Mouse (Mus musculus): ENCODE results near the gene Zfp827.
"Not testable (repeated sequence)": the region's sequence is repeated elsewhere in the genome, so short reads cannot be mapped to it uniquely, and the experiment has no call there.

Gene Zfp827

GRCm38 (mm10) chr8:79113533-79113932, 85.3 kb downstream of the Zfp827 start:
- no peak for DNase-seq

- DNase-seq = no peak
Observed at GRCm38 (mm10) chr8:79114561-79114960, 86.3 kb downstream of the Zfp827 start.

GRCm38 (mm10) chr8:79116436-79116835, 88.2 kb downstream of the Zfp827 start:
- no peak for DNase-seq

GRCm38 (mm10) chr8:79117711-79118110, 89.5 kb downstream of the Zfp827 start:
- DNase-seq = no peak

- DNase-seq = no peak
Observed at GRCm38 (mm10) chr8:79121614-79122013, 93.4 kb downstream of the Zfp827 start.

GRCm38 (mm10) chr8:79124231-79124630, 96.0 kb downstream of the Zfp827 start:
- DNase-seq = no peak

- no peak for DNase-seq
Observed at GRCm38 (mm10) chr8:79127211-79127816, 99.1 kb downstream of the Zfp827 start.

- DNase-seq = not testable (repeated sequence)
Observed at GRCm38 (mm10) chr8:79128534-79128933, 100.3 kb downstream of the Zfp827 start.

- DNase-seq = no peak
Observed at GRCm38 (mm10) chr8:79139614-79140013, 111.4 kb downstream of the Zfp827 start.

GRCm38 (mm10) chr8:79140981-79141380, 112.7 kb downstream of the Zfp827 start:
- no peak for DNase-seq

- DNase-seq = no peak
Observed at GRCm38 (mm10) chr8:79141592-79141991, 113.4 kb downstream of the Zfp827 start.

GRCm38 (mm10) chr8:79143729-79144128, 115.5 kb downstream of the Zfp827 start:
- DNase-seq = no peak

- DNase-seq = no peak
Observed at GRCm38 (mm10) chr8:79145210-79145609, 117.0 kb downstream of the Zfp827 start.

- no peak for DNase-seq
Observed at GRCm38 (mm10) chr8:79145626-79146025, 117.4 kb downstream of the Zfp827 start.

GRCm38 (mm10) chr8:79148799-79149198, 120.6 kb downstream of the Zfp827 start:
- DNase-seq = no peak

GRCm38 (mm10) chr8:79149880-79150279, 121.6 kb downstream of the Zfp827 start:
- DNase-seq = no peak

- no peak for DNase-seq
Observed at GRCm38 (mm10) chr8:79150544-79151192, 122.4 kb downstream of the Zfp827 start.

- no peak for DNase-seq
Observed at GRCm38 (mm10) chr8:79151644-79152043, 123.4 kb downstream of the Zfp827 start.

GRCm38 (mm10) chr8:79153201-79153600, 125.0 kb downstream of the Zfp827 start:
- DNase-seq = no peak

- DNase-seq = no peak
Observed at GRCm38 (mm10) chr8:79153637-79154036, 125.4 kb downstream of the Zfp827 start.

GRCm38 (mm10) chr8:79155556-79156161, 127.4 kb downstream of the Zfp827 start:
- DNase-seq = no peak

GRCm38 (mm10) chr8:79157366-79157765, 129.1 kb downstream of the Zfp827 start:
- DNase-seq = no peak

GRCm38 (mm10) chr8:79158357-79158756, 130.1 kb downstream of the Zfp827 start:
- no peak for DNase-seq

GRCm38 (mm10) chr8:79159397-79159796, 131.2 kb downstream of the Zfp827 start:
- no peak for DNase-seq
